Mouse (Mus musculus) thymus, adult 2 months (tissue): ENCODE measurements at regions not wholly inside any gene's neighbourhood (a gene's known extent, or its start where the extent isn't known, plus 50 kb on each side); places are given as distances from the start of the nearest gene placed in this dataset.

Experiments
- DNase-seq: peaks from one replicate; pipeline ENCODE4 v3.0.0; 2021
- H3K27ac ChIP-seq: fragments of 200-500 bp; 2 replicates; pipeline ENCODE4 v1.5.1; 2012; ENCODE audit warnings: low read length, control low read depth; ENCODE audit not compliant: control insufficient read depth, insufficient read depth
- H3K27me3 ChIP-seq: fragments of 200-500 bp; 2 replicates; pipeline ENCODE4 v1.6.1; 2012; ENCODE audit warnings: mild to moderate bottlenecking, low read length, moderate library complexity, mixed read lengths; ENCODE audit not compliant: control insufficient read depth, insufficient read depth
- H3K36me3 ChIP-seq: fragments of 200-500 bp; 2 replicates; pipeline ENCODE4 v1.6.1; 2012; ENCODE audit warnings: mild to moderate bottlenecking, low read length, moderate library complexity; ENCODE audit not compliant: control insufficient read depth, insufficient read depth
- H3K4me1 ChIP-seq: fragments of 200-500 bp; replicated peaks from 2 replicates; pipeline ENCODE4 v1.6.1; 2012; ENCODE audit warnings: low read length; ENCODE audit not compliant: control insufficient read depth, insufficient read depth
- H3K4me3 ChIP-seq: fragments of 200-500 bp; 2 replicates; pipeline ENCODE4 v1.5.1; 2012; ENCODE audit warnings: mild to moderate bottlenecking, low read length, control low read depth, moderate library complexity; ENCODE audit not compliant: control insufficient read depth, insufficient read depth
- CTCF ChIP-seq: fragments of 200-500 bp; IDR thresholded peaks from 2 replicates; pipeline ENCODE4 v1.5.1; 2012; ENCODE audit warnings: mild to moderate bottlenecking, control low read depth, low read length, moderate library complexity, borderline replicate concordance; ENCODE audit not compliant: control insufficient read depth, poor library complexity, insufficient read depth; ENCODE audit errors: extremely low read depth
- POLR2A ChIP-seq: fragments of 200-500 bp; IDR thresholded peaks from 2 replicates; pipeline ENCODE4 v1.6.1; 2012; ENCODE audit warnings: mild to moderate bottlenecking, low read length, control low read depth, moderate library complexity; ENCODE audit not compliant: control insufficient read depth, poor library complexity, insufficient read depth; ENCODE audit errors: extremely low read depth
- WGBS: fragments of 180-500 bp; shearing (Covaris S2); methylation state at CpG from one replicate; pipeline ENCODE4 v1.1.7; 2018; 5-methylcytosine and 5-hydroxymethylcytosine counted together

DNA sequence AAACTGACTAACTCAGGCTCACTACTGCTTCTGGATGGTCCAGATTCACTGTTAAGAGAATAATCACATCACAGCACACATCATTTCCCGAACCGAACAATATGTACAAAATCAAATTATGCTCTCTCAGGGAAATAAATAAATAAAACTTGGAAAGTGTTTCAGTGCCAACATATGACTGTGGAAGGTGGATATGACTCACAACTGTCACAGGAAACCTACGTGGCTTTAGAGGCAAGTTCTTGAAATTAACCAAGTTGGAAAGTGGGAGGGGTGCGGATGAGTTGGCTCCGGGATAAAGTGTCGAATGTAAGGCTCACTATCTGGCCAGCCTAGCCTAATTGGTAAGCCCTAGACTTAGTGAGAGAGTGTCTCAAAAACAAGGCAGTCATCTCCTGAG is 69.1 kb upstream of the Zdhhc17 start:
- no peak for DNase-seq

DNA sequence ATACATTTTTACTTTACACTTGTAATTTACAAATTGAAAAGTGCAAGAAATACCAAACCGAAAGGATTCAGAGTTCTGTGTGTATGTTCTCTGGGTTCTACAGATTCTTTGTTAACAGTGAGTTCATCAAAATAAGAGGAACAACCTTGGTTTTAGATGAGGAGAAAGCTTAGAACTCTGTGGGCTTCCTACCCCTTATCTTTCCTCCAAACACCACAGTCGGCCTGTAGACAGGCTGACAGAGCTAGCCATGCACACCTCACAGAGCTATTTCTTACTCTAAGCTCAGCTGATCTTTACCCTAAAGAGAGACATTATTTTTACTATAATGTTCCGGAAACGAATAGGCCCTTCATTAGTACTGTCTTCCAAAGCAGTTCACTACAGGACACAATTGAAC is 67.7 kb upstream of the Zdhhc17 start:
- TF ChIP-seq CTCF (no peak), POLR2A (no peak)
- Histone ChIP-seq H3K27ac (no peak overlapping the region), H3K27me3 (no peaks in the 10 kb centered on the region), H3K36me3 (no peaks in the 10 kb centered on the region), H3K4me1 (no peaks in the 10 kb centered on the region), H3K4me3 (no peak overlapping the region)
- no peak for DNase-seq
- 81% methylated on average over 4 of the region's 4 CpGs for WGBS

More for the DNA sequence above, 69.1 kb upstream of the Zdhhc17 start:
- H3K4me1 ChIP-seq, result no peaks in the 10 kb centered on the region
- no peaks in the 10 kb centered on the region for H3K27me3 ChIP-seq
- TF ChIP-seq POLR2A (no peak), CTCF (no peak)
- WGBS, result 82% methylated on average over 6 of the region's 6 CpGs
- H3K36me3 ChIP-seq, result no peaks in the 10 kb centered on the region
- no peak overlapping the region for H3K27ac ChIP-seq
- H3K4me3 ChIP-seq, result no peak overlapping the region

DNA sequence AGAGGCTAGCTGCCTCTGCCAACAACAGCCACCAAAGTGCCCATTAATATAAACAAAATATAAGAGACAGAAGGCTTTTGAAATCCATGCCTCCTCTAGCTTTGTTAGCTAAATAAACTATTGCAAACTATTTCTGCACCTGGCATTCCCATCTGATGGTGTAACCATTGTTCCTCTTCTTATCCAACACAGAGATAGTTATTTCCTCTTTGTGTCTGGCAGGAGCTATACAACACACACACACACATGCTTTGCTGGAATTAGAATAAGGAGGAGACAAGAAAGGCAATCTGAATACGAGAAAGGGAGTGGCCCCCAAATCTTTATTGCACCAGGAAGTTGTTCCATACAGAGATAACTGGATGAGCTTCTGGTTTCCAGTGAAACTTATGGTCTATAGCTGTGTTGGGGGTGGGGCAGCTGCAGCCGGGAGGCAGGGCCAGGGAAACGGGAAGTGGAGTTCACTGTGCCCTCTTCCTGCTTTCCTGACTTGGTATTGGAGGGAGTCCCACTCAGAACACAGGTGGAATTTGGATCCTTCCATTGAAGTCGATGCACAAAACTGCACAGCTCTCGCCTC is 64.0 kb upstream of the Zdhhc17 start:
- Histone ChIP-seq H3K36me3 (no peaks in the 10 kb centered on the region), H3K4me3 (no peak overlapping the region), H3K27me3 (no peaks in the 10 kb centered on the region), H3K4me1 (peaks cover 6% of the 10 kb centered on the region), H3K27ac (no peak overlapping the region)
- 67% methylated on average over 5 of the region's 5 CpGs for WGBS
- no peak for TF ChIP-seq CTCF
- TF ChIP-seq POLR2A, result no peak
- no peak for DNase-seq

DNA sequence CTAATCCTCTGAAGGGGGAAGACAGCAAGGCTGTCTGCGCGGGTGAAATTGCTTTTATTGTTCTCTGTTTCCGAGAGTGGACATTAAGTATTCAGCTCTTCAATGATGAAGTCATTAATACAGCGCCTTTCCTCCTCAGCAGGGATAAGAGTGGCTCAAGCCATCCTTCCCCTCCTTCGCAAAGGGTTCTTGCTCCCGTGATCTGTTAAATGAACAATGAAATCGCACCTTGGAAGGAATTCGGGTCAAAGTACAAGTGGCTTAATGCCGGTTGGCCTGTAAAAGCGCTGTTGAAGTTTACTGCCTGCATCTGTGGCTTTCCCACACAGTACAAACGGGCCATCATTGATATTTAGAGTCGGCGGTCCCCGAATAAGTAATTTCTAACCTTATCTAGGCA is 63.3 kb upstream of the Zdhhc17 start:
- Histone ChIP-seq H3K4me1 (peaks cover 6% of the 10 kb centered on the region), H3K4me3 (no peak overlapping the region), H3K36me3 (no peaks in the 10 kb centered on the region), H3K27ac (no peak overlapping the region), H3K27me3 (no peaks in the 10 kb centered on the region)
- no peak for DNase-seq
- 95% methylated on average over 14 of the region's 14 CpGs for WGBS
- TF ChIP-seq POLR2A (no peak), CTCF (no peak)

DNA sequence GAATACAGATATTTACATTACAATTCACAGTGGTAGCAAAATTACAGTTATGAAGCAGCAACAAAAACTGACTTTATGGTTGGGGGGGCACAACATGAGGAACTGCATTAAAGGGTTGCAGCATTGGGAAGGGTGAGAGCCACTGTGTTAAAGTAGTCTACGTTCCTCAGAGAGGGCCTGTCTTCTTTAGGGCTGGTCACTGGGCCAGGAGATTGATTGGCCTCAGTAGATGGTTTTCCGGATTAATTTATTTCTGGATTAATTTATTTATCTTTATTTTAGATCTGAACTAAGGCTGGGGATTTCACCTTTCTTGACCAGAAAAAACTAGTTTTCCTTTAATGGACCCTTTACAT is 62.6 kb upstream of the Zdhhc17 start:
- H3K27ac ChIP-seq, result no peak overlapping the region
- 94% methylated on average over 2 of the region's 2 CpGs for WGBS
- no peak for DNase-seq
- H3K36me3 ChIP-seq, result no peaks in the 10 kb centered on the region
- TF ChIP-seq POLR2A, result no peak
- TF ChIP-seq CTCF, result no peak
- H3K4me1 ChIP-seq, result peaks cover 6% of the 10 kb centered on the region
- no peak overlapping the region for H3K4me3 ChIP-seq
- no peaks in the 10 kb centered on the region for H3K27me3 ChIP-seq

DNA sequence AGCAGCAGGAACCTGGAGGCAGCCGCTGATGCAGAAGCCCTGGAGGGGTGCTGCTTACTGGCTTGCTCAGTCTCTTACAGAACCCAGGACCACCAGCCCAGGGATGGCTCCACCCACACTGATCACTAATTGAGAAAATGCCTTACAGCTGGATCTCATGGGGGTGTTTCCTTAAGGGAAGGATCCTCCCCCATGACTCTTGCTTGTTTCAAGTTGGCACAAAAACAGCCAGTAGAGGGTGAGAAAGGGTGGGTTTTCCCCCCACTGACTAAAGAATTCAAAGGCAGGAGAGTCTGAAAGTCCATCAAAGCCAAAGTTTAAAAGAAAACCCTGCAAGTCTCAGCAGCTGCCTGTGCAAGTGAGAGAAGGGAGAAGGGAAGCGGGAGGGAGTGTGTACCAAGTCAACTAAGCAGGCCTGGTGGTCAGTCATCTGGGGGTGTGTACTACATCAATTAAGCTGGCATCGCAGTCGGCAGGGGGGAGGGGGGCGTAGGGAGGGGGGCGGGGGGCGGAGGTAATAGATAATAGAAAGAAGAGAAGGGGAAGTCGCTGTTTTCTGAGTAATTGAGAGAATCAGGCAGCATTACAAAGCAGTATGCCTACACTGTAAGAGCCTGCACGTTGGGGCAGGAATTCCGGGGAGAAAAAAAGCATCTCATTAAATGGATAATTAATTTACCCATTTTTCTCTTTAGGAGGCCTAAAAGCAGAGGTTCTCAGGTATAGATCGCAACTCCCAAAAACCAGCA is 62.0 kb upstream of the Zdhhc17 start:
- no peak for DNase-seq
- H3K36me3 ChIP-seq, result no peaks in the 10 kb centered on the region
- no peaks in the 10 kb centered on the region for H3K27me3 ChIP-seq
- peaks cover 6% of the 10 kb centered on the region for H3K4me1 ChIP-seq
- TF ChIP-seq POLR2A (no peak), CTCF (no peak)
- H3K4me3 ChIP-seq, result no peak overlapping the region
- WGBS, result 53% methylated on average over 11 of the region's 11 CpGs
- no peak overlapping the region for H3K27ac ChIP-seq

DNA sequence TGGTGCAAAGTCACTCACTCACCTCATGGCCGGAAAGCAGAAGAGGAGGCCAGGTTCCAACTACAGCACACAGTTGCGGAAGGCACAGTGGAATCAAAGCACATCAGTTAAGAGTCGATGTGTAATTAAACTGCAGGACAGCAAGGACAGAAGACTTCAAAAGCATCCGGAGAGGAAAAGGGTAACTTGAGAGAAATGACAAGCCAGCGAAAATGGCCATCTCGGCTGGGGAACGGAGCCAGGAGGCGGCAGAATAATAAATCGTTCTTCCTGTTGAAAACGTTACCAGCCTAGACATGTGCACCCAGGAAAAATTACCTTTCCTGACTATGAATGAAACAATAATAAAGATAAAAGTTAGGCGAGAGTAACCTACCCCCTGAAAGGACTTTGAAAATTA is 56.2 kb upstream of the Zdhhc17 start:
- Histone ChIP-seq H3K27ac (no peak overlapping the region), H3K27me3 (no peaks in the 10 kb centered on the region), H3K4me1 (peaks cover 6% of the 10 kb centered on the region), H3K36me3 (no peaks in the 10 kb centered on the region), H3K4me3 (no peak overlapping the region)
- TF ChIP-seq POLR2A, result no peak
- no peak for DNase-seq
- WGBS, result 92% methylated on average over 11 of the region's 11 CpGs
